Mouse (Mus musculus): ENCODE measurements around the gene Tcirg1.
A peak's percentile ranks its signal among the peaks of the same experiment; 100 is the strongest.

Gene Tcirg1

DNA sequence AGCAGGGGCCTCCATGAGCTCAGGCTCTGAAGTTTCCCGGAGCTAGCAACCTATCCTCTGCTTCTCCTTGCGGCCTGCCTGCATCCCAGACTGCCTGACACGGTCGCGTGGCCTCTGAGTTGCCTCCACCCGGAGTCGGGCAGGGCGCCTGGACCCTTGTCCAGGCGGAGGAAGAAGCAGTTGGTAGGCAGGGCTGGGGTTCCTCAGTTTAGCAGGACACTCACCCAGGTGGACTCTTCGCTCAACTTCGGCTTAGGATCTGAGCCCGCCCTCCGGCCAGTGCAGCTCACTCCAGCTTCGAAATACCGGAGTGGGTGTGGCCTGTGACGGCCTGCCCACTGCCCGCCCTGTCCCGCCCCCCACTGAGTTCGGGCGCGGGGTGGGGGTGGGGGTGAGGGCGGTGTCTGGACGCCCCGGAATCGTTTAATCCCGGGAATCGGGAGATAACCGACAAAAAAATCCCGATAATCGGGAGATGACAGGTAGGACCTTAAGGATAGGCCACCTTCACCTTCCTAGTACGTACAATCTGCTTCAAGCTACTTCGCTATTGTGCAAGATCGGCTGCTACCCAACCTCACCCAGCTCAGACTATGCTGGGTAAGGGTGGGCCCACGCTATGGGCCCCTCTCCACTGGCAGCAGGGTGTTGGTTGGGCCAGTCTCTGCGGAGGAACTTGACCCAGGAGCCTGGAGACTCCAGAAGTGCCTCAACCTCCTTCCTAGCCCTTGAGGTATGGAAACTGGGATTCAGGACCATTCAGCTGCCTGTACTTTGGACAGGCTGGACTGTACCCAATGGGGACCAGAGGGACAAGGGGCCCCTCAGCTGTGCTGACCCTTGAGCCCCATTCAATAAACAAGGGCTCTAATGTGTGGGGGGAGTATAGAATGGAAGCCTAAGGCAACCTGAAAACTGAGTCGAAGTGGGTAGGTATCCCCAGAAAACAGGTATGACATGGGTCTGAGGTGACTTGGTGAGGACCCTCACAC, at the start of gene Tcirg1:
TSS of gene Tcirg1 (minus strand) at position 339 of the 992 bp plus-strand sequence.
- peak; percentile 75 to 80 for DNase-seq

GRCm38 (mm10) chr19:3955804-3956203, 48.9 kb upstream of the Tcirg1 start:
- no peak for DNase-seq

DNA sequence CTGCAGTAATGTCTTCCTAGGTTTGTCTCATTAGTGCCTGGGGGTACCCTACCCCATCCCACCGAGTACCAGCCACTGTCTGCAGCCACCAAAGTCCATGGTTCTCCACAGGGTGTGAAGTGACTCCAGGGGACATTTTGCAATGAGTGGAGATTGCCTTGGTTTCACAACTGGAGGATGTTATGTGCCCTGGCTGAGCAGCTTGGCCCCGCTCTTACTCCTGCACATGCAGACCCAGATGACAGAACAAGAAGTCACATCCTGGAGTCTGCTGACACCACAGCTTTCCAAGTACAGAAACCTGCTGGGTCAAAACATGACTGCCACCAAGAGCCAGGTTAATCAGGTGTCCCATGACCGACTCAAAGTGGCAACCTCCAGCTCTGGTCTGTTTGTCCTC, 48.1 kb upstream of the Tcirg1 start:
- no peak for DNase-seq

DNA sequence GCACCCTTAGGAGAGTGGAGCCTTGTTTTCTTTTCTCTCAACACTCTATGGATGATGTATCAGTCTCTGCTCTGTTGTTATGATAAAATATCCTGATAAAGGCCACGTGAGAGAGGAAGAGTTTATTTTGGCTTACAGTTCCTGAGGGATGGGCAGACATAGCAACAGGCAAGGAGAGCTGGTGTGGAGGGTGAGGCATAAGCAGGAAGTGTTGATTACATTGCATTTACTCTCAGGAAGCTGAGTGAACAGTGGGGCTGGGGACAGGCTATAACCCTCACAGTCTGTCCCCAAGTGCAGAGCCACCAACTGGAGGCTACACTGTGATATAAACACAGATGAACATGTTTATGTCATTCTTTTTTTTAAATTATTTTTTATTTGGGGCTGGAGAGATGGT, 45.2 kb upstream of the Tcirg1 start:
- no peak for DNase-seq

GRCm38 (mm10) chr19:3951461-3951860, 44.5 kb upstream of the Tcirg1 start:
- no peak for DNase-seq

DNA sequence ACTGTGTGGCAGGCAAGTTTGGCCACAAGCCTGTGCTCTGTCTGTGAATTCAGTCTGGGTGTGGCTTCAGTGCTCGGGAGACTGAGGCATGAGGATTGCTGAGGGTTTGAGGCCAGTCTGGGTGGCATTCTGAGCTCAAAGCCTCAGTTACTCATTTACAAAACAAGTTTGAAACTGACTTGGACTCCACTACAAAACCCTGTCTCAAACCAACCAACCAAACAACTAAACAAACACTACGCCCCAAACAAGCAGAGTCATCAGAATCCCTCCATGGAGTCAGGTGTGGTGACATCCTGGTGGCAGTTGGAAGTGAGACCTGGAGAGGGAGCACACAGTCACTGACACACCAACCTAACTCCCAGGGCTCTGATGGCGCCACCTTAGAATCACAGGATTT, 43.4 kb upstream of the Tcirg1 start:
- DNase-seq: no peak

- no peak for DNase-seq
These were observed 41.6 kb upstream of the Tcirg1 start for GRCm38 (mm10) chr19:3948546-3948945.

DNA sequence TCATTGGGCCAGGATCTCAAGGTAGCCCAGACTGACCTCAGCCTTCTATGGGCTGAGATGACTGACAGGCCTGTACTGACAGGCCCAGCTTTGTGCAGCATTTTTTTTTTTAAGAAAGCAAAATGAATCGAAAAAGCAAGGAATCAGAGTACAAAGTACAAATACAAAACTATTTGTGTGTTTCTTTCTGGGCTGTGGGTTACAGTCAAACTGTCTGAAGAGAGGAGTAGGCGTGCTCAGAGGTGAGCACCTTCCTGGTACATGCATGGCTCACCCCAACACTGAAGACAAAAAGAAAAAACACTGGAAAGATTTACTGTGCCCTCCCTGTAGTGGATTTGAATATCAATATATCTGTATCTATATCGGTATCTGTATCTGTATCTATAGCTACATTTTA, 40.9 kb upstream of the Tcirg1 start:
- no peak for DNase-seq

DNA sequence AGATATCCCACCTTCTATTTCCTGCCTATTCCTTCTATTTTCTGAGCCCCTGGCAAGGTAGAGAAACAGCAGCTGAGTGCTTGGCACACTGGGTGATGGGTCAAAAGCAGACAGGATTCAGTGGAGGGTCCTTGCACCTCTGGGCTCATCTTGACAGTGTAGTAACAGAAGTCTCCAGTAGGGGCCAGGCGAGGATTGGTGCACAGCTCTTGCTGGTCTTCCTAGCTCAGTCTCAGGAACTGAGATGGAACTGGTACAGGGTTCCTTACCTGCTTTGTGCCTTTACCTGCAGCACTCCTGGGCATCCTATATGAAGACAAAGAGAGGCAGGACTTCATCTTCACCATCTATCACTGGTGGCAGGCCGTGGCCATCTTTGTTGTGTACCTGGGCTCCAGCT, 39.8 kb upstream of the Tcirg1 start:
- DNase-seq: peak; percentile 67

GRCm38 (mm10) chr19:3945872-3946564, 39.1 kb upstream of the Tcirg1 start:
- peak; percentile 77 for DNase-seq

DNA sequence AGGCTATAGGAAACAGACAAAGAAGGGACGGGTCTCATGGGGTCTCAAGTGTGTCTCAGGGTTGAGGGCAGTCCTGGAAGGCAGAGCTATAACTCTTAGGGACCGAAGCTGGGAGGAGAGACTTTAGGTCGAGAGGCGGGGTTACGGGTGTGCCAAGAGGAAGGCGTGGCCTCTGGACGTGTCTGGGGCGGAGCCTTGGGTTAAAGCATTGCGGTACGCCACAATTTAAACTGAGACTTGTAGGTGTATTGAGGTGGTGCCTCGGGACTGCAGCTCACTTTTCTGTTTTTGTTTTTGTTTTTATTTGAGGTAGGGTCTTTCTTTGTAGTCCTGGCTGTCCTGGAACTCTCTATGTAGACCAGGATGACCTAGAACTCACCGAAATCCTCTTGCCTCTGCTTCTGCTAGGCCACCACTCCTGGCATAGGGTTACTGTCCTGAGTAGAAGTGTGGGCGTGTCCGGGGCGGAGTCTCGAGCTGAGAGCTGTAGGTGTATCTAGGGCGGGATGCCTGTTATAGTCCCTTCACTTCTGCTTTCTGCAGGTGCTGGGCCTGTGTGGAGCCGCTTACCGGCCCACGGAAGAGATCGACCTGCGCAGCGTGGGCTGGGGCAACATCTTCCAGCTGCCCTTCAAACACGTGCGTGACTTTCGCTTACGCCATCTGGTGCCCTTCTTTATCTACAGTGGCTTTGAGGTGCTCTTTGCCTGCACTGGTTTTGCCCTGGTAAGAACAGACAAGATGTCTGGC, 36.2 kb upstream of the Tcirg1 start:
- peak; percentile 63 to 68 for DNase-seq

- DNase-seq: no peak
These were observed 35.4 kb upstream of the Tcirg1 start for GRCm38 (mm10) chr19:3942315-3942714.

GRCm38 (mm10) chr19:3935896-3936850, 29.2 kb upstream of the Tcirg1 start:
- DNase-seq: peak; percentile 60 to 64

- peak in 1 of 2 experiments; percentile 31 for DNase-seq
These were observed 28.3 kb upstream of the Tcirg1 start, which contains the start of gene Unc93b1 for GRCm38 (mm10) chr19:3935032-3935895. Unc93b1 (plus strand) TSS chr19:3935186.

DNA sequence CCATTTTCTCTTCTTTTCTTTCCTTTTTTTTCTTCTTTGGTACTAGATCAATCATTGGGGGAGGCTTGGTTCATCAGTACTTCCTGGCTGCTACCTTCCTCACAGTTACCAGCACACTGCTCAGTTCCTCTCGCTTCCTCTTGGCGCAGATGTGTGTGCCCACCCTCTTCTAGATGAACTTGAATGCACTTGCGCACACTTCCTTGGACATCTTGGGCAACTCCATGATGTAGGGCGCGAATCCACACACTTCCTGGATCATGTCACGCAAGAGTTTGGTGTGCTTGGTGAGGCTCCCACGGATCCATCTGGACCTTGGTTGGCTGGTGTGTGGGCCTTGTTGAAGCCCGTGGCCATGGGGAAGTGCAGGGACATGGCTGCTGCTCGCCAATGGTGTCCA, 24.8 kb upstream of the Tcirg1 start:
- no peak for DNase-seq

- peak; percentile 51 to 74 for DNase-seq
These were observed 23.5 kb upstream of the Tcirg1 start for GRCm38 (mm10) chr19:3930262-3931057.

DNA sequence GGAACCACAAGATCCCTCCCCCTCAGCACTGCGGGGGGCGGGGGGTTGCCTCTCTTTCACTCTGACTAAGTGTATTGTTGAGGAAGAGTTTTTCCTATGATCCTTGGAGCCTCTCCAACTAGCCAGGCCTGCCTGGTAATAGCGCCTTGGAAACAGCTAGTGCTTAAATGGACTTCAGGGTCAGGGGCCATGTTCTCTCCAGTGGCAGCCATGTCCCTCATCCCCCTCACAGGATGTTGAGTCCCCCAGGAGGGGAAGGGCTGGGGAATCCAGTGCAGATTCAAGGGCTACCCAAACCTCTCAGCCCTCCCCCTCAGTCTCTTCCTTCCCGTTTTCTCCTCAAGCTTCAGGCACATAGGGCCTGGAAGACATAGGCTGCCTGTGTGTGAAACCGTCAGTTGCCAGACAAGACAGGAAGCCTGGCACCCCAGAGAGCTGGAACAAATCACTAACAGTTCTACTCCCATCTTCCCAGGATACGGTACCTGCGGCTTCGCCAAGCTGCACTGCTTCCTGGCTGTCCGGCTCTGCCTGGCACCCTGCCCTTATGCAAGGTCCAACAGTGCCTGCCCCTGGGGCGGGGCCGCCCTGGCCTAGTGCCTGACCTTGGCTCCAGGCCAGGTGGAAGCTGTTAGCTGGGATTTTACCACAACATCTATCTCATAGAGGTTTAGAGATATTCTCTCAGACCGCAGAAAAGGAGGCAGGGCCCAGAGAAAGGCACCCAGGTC, 22.4 kb upstream of the Tcirg1 start, which contains the start of gene Aldh3b1:
TSS of gene Aldh3b1 (minus strand) at position 598 of the 731 bp plus-strand sequence.
- DNase-seq: peak in 1 of 2 experiments; percentile 43

GRCm38 (mm10) chr19:3928779-3929178, 21.8 kb upstream of the Tcirg1 start:
- DNase-seq: no peak

DNA sequence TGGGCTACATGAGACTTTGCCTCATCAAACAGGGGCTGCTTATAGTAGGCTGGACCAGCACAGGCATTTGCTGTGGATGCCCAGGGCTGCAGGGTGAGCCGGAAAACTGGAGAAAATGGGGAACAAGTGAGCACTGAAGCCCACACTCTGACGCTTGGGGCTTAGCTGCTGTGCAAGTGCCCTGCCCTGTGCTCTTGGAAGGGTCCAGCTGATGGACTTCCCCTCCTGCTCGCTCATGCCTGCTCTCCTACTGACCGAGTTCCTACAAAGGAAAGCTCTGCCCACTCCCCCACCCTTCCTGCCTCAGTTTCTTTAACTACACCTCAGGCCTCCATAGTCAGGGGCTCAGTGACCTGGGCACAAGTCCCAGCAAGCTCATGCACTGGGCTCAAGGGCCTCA, 21.1 kb upstream of the Tcirg1 start:
- DNase-seq: no peak

All from thymus, postnatal 36 days (tissue).